Mouse (Mus musculus) inflammation-experienced regulatory T-cells, adult 6 months (primary cell): ENCODE data around the gene 1700008O03Rik. TPM values are rescaled to one million over a fixed set of nuclear protein-coding genes. Genes with fewer than 3 reads are reported as not detected.

ENCODE experiments used
- polyA plus RNA-seq, 3 experiments: library from polyadenylated mRNA; unstranded; fragments of 100-300 nt; shearing (Covaris generic); gene quantifications; one replicate each; pipeline ENCODE4 v1.2.1; 2017

The 1700008O03Rik gene
- polyA plus RNA-seq, 3 experiments from 2014 or later, result not detected

Other genes with a start within 250 kb of the 1700008O03Rik start
- not detected for gene Klk1b16, start 249.1 kb downstream of the 1700008O03Rik start, polyA plus RNA-seq
- gene Klk1b24, start 197.6 kb downstream of the 1700008O03Rik start, polyA plus RNA-seq, result not detected
- gene Klk1b3, start 187.6 kb downstream of the 1700008O03Rik start, polyA plus RNA-seq, result not detected
- gene Klk1b4, start 178.4 kb downstream of the 1700008O03Rik start, polyA plus RNA-seq, result not detected
- not detected for gene Klk1b5, start 169.9 kb downstream of the 1700008O03Rik start, polyA plus RNA-seq
- gene Klk1, start 160.5 kb downstream of the 1700008O03Rik start, polyA plus RNA-seq, result under 1 TPM in 1 of 3 experiments, not detected in 2; 0.44 TPM
- gene Gm36864, start 149.6 kb downstream of the 1700008O03Rik start, polyA plus RNA-seq, result under 1 TPM in 1 of 3 experiments, not detected in 2; 0.38 TPM
- gene 1700028J19Rik, start 139.1 kb downstream of the 1700008O03Rik start, polyA plus RNA-seq, result 1 to 10 TPM; 1.3 to 2.5 (median 1.6) TPM
- 100 to 1,000 TPM in 1 of 3 experiments, 10 to 100 TPM in 2; 47.7 to 133 (median 97.4) TPM for gene 2410002F23Rik, start 139.1 kb downstream of the 1700008O03Rik start, polyA plus RNA-seq
- gene Acp4, start 128.4 kb downstream of the 1700008O03Rik start, polyA plus RNA-seq, result not detected
- gene Gm15517, start 124.4 kb downstream of the 1700008O03Rik start, polyA plus RNA-seq, result not detected
- gene Clec11a, start 78.9 kb downstream of the 1700008O03Rik start, polyA plus RNA-seq, result under 1 TPM; 0.28 to 0.62 (median 0.34) TPM
- gene Shank1, start 75.6 kb downstream of the 1700008O03Rik start, polyA plus RNA-seq, result under 1 TPM; 0.15 to 0.62 (median 0.20) TPM
- gene Syt3, start 1.7 kb downstream of the 1700008O03Rik start, polyA plus RNA-seq, result not detected
- not detected for gene Lrrc4b, start 43.2 kb upstream of the 1700008O03Rik start, polyA plus RNA-seq
- gene Aspdh, start 79.6 kb upstream of the 1700008O03Rik start, polyA plus RNA-seq, result not detected
- 10 to 100 TPM; 46.9 to 62.6 (median 47.0) TPM for gene Josd2, start 82.2 kb upstream of the 1700008O03Rik start, polyA plus RNA-seq
- gene Emc10, start 110.7 kb upstream of the 1700008O03Rik start, polyA plus RNA-seq, result 10 to 100 TPM; 21.0 to 22.5 (median 22.3) TPM
- 1 to 10 TPM; 2.7 to 5.2 (median 3.9) TPM for gene Fam71e1, start 110.8 kb upstream of the 1700008O03Rik start, polyA plus RNA-seq
- gene Mybpc2, start 138.8 kb upstream of the 1700008O03Rik start, polyA plus RNA-seq, result not detected
- 1 to 10 TPM in 1 of 3 experiments, under 1 TPM in 2; 0.17 to 2.1 (median 0.86) TPM for gene Spib, start 146.3 kb upstream of the 1700008O03Rik start, polyA plus RNA-seq
- gene Pold1, start 163.0 kb upstream of the 1700008O03Rik start, polyA plus RNA-seq, result 10 to 100 TPM; 21.0 to 32.4 (median 21.4) TPM
- gene Nr1h2, start 168.1 kb upstream of the 1700008O03Rik start, polyA plus RNA-seq, result 10 to 100 TPM; 43.0 to 52.2 (median 49.9) TPM
- gene Napsa, start 186.6 kb upstream of the 1700008O03Rik start, polyA plus RNA-seq, result 1 to 10 TPM; 1.3 to 7.7 (median 3.2) TPM
- gene Kcnc3, start 204.8 kb upstream of the 1700008O03Rik start, polyA plus RNA-seq, result not detected